Mouse (Mus musculus) lung, postnatal 14 days (tissue): ENCODE results near the gene Gga3.

Source experiments
- DNase-seq: peaks from one replicate; pipeline ENCODE4 v3.0.0; 2021

The Gga3 gene

DNA sequence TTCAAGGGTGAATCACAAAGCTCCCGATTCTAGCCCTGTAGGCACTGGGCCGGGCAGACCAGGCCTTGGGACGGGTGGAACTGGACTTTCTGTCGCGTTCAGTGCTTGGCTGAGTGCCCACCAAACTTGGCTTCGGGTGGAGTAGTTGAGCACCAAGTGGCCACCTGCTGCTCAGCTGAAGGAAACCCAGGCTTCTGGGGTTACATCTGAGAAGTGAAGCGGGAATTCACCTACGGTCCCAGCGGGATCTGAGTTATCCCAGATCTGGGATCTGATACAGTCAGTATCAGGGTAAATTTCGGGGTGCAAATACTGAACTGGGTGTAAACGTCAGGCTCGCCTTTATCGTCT lies 8.2 kb upstream of the Gga3 start:
- DNase-seq: peak; percentile 89

DNA sequence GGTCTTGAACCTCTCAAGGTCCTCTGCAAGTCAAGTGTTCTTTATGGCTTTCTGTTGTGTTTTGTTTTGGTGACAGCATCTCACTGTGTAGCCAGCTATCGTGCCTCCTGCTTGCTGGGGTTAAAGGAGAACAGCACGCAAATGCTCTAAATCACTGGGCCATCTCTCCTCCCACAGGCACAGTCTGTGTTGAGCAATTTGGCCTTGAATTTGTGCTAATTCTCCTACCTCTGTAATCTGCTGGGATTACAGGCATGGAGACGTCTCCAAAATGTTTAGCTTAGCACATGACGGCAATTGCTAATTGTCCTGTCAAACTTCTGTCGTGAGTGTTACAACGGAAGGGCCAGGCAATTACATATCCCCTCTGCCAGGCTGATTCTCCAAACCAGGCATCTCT lies 7.3 kb upstream of the Gga3 start:
- DNase-seq: no peak

DNA sequence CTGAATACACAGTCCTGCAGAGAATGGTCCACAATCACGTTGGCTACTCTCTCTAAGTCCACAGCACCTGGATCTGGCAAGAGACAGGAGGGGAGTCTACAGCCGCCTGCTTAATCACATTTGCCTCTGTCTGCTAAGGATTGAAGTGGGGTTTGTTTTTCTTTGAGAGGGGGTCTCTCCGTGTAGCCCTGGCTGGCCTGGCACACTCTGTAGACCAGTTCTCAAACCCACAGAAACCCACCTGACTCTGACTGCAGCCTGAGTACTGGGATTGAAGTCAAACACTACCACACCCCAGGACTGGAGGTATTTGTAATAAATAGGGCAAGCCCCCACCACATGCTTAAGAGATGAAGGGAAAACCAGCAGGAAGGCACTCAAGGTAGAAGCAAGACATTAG lies 5.7 kb upstream of the Gga3 start:
- no peak for DNase-seq

DNA sequence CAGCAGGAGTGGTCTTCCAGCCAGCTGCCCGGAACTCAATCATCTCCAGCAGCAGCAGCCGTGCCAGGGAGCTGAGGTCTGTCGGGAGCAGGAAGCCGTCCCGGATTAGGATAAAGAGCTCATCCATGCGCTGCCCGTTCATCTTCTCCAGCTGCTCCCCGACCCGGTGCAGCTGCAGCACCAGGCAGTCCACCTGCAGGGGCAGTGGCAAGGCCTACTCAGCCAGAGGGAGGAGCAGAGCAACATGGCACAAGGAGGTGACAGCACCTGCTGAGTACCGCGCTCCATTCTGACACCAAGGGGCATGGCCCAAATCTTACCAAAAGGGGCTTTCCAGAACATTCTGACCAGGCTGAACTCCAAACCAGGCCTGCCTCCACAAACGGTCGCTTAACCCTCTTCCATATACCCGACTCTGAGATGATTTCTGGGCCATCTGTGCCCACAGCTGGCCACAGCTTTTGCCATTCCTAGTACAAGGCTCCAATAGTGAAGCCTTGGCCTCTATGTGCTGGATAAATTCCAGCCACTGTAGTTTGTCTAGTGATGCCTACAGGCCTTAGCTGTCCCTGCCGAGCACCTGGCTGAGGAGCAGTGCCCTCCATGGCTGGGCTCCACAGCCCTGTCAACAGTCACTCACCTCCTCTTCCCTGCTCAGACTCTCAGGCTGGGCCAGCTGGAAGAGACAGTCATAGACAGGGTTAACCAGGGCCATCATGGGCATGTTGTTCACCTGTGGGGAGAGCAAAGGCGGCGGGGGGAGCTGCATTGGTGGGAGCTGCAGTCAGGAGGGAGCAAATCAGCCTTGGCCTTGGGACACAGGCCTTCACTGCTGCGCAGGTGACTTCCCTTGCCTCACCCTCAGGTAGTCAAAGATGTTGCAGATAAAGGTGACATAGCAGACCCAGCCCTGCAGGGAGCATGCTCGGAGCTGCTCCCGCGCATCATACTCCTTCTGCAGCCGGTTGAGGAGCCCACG lies 4.9 kb upstream of the Gga3 start:
- DNase-seq: no peak

DNA sequence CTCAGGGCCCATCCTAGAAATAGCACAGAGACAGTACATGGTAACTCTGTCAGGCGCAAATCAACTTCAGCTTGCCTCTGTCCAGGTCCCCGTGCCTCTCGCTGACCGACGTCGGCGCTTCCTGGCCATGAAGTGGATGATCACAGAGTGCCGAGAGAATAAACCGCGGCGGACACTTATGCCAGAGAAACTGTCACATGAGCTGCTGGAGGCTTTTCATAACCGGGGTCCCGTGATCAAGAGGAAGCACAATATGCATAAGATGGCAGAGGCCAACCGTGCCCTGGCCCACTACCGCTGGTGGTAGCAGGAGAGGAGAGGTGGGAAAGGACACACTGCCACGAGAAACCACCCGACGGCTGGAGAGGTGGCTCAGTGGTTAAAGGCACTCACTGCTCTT lies 2.9 kb upstream of the Gga3 start:
- no peak for DNase-seq

DNA sequence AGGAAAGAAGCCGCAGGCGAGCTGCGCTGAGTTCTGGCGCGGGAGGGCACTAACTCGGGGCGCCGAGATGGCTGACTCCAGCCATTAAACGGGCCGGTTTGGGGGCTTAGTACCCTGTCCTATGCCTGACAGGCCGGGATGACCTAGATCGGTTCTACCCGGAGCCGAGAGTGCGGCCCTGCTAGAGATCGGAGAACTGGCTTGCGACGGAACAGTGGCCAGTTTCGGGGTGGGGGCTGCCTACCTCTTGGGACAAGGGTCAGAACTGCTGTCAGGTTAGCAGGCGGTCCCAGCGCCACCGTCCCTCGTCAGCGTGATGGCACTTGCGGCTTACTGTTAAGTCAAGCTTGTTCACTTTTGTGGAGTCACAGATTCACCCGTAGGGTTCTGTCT lies 449 bp upstream of the Gga3 start:
- peak; percentile 15 for DNase-seq

DNA sequence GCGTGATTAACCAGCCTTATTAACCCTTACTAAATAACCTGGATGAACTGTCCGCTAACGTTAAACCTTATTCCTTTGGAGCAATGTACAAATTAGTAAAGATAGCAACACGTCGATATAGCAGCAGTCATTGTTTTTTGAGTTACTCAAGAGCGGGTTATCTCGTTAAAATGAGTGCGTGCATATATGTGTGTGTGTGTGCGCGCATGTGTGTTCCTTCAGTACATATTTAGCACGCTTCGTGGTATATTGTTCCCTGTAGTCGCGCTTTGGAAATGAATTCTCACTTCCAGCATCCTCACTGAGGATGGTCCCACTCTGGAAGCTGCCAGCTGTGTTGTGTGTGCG lies 749 bp downstream of the Gga3 start:
- no peak for DNase-seq

DNA sequence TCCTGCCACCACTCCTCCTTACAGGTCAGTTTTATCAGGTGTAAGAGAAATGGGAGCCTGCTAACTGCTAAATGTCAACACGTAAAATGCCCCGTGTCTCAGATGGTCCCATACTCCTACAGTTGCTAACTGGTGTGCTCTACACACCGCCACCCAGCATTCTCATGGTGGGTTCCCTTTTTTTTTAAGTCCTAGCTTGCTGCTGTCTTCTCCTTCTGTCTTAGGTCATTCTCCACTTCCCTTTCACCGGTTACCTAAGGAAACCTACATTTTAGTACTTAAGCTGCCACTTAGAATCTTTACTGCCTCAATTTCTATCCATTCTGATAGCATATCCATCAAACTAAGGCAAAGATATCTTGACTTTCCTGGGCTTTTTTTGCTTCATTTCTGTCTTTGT lies 2.7 kb downstream of the Gga3 start:
- DNase-seq: no peak

DNA sequence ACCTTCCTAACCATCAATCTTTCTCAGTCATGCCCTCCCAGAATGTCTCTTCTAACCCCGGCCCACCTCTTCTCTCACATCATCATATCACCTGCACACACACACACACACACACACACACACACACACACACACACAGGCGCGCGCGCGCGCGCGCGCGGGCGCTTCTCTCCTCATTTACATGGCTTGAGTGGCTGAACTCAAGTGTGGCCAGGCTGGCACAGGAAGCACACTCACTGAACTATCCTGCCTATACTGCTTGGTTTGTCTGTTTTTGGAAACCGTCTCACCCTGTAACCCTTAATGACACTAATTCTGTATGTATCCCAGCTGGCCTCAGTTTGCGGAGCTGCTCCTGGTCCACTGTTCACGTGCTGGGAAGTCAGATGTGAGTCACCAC lies 3.1 kb downstream of the Gga3 start:
- DNase-seq: no peak

DNA sequence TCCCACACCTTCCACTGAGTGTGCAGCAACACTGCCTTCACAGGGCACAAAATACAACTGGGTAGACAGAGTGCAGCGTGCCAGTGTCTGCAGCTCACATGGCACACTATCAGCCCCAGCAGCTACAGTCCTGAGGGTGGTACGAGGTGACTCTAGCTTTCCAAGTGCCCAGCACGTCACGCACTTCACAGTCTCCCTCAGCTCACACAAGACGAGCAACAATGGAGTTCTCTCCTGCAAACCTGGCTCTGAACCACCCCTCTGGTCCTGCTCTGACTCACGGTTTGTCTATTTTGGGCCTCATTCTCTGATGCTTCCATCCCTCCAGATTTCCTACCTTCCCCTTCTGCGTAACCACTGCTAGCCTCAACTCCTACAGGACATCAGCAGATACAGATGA lies 4.1 kb downstream of the Gga3 start:
- no peak for DNase-seq

DNA sequence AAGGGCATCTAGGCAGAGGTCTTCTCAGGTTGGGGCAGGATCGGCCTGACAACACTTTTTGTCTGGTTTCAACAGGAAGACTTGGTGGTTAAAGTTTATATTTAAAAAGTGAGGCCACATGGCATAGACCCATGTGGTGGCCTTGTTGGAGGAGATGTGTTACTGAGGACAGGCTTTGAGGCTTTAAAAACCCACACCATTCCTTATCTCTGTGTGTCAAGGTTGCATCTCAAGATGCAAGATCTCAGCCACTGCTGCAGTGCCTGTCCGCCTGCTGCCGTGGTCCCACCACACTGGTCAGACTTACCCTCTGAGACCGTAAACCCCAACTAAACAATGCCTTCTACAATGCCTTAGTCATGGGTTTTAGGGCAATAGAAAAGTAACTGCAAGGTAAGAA lies 5.5 kb downstream of the Gga3 start:
- no peak for DNase-seq

DNA sequence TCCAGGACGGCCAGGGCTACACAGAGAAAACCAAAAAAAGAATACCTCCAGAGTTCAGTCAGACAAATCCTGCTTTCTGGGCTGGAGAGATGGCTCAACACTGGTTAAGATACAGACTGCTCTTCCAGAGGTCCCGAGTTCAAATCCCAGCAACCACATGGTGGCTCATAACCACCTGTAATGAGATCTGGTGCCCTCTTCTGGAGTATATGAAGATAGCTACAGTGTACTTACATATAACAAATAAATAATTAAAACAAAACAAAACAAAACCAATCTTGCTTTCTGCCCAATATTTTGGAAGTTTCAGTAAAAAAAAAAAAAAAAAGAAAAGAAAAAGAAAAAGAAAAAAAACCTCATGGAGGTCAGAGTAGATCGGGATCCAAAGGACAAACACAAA lies 8.6 kb downstream of the Gga3 start:
- no peak for DNase-seq

DNA sequence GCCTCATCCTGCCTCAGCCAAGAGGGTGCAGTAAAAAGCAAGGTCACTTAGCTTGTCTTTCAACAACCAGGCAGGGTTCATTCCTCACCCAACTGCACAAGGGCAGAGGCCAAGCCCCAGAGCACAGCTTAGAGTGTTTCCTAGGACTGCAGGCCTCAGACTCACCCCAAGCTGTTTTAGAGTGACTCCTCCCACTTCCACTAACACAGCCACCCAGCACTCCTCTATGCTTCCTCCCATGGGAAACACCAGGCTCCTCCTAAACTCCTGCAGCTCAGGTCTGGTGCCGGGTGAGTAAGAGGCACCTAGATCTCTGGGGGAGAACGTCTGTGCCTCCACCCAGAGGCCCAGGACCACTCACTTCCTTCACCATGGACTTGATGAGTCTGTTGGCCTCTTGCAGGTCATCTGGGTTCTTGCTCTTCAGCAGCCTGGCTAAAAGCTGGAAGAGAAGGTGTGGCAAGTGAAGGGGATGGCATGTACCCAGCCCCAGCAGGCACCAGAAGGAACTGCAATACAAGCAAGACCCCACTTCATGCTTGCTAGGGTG lies 13.2 kb downstream of the Gga3 start:
- no peak for DNase-seq

DNA sequence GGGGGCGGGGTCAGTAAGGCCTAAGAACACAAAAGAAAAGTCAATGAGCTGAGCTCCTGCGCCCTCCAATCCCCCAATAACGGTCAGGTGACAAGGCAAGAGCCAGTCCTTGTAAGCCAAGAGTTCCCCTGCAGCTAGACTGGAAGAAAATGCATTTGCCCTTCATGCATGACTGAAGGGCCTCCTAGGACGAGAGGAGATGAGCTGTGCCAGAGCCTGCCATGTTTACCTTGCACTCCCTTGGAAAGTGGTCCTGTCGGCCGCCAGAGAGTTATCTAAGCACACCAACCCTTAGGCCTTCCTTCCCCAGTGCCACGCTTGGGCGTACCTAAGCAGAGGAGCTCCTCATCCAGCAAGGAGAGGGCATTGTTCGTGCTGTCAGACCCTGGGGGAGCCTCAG lies 15.9 kb downstream of the Gga3 start:
- no peak for DNase-seq

DNA sequence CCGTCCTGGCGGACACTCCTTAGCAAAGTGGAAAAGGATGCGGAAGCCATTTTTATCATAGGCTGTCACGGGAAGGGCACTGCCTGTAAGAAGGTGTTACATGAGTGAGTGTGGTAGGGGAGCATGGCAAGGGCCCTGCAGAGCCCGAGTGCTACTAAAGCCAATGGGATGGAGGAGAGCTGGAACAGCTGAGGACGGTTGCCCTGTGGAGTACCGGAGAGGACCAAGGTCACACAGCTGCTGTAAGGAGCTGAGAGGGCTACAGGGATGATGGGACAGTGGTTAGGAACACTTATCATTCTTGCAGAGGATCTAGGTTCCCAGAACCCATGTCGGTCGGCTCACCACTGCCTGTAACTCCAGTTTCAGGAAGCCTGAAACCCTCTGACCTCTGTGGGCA lies 17.4 kb downstream of the Gga3 start:
- DNase-seq: no peak

DNA sequence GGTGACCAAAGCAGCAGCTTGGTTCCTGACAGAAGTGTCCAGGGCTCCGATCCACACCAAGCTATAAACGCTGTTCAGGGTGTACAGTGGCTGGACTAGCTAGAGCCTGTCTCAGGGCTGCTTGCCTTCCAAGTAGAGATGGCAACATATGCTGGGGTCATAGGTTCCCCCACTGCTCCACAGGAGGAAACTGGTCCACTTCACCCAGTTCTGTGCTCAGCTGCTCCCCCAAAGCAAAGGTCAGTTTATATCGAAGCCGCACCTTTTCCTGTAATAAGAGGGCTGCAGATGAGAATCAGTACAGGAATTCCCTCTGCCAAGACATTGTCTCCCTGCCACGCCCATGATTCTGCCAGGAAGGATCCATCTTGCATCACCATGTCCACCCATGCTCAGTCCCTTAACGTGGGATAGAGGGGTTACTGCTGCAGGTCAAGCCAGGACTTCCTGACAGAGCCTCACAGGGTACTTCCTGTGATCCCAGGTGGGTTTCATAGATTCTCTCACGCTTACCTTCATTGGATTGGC lies 18.2 kb downstream of the Gga3 start:
- DNase-seq: peak; percentile 28

DNA sequence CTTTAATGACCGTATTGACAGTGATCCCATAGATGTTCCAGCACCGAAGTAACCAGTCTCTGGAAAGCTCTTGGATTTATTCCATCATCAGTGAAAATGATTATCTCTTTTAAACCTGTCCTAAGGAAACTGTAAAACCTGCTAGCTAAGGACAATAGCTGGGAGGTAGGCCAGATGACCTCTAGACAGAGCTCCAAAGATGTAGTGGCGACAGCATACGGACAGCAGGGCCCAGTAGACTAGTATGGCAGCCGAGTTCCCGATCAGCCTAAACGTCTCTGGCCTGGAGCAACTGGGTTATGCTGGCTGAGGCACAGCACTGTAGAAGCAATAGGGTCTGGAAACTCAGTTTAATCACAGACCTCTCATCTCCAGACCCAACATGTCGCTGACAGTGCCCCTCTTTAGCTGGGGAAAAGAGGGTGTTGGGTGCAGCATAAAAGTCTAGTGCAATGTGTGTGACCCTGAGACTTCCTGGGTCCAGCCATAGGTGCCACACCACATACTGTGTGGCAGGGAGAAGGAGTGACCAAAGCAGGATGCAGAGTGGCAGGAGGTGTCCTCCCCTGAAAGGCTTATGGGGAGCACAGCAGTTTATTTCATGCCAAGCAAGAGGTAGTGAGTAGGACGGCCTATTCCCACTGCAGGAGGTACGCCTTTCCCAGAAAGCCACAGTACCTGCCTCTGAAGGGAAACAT lies 19.3 kb downstream of the Gga3 start:
- no peak for DNase-seq

DNA sequence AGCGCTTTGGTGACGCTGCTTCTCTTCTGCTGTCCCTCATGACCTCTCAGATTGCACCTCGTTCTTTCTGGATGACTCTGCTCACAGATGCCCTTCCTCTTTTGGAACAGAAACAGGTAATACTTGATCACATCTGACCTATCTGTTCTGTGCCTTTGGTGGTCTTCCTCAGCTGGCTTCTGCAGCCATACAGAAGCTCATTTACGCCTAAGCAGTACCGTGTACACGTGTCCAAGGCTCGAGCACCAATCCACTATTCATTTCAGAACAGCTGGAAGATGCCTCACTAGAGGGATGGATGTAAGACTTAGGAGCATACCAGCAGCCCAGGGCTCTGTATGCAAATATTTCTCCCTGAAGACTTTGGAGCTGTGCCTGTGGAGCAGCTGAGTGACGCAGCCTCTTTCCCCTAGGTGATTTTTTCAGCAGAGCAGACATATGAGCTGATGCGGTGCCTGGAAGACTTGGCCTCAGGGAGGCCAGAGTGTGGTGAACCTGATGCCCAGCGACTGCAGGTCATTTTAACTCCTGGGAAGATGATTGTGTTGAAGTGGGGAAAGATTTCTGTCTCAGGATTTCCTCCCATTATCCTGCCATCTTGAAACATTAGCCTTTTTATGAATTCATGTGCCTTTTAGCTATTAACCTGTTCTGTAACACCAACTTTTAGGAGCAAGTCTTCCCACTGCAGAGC lies 20.8 kb downstream of the Gga3 start:
- no peak for DNase-seq

DNA sequence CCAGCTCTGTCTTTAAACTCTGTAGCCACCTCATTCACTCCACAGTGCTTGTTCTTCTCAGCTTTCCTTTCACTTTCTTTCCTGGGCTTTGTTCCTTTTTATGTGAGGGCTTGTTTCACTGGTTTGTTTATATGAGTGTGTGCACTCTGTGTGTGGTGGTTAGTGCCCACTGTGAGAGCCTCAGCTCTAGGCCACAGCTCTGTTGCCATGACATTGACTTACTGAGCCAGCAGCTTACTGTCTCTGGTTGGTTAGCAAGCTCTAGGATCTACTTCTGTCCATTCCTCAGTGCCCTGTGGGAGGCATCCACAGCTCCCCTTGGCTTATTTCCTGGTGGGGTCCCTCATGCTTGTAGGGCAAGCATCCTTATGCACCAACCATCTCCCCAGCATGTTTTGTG lies 24.8 kb downstream of the Gga3 start:
- DNase-seq: no peak

DNA sequence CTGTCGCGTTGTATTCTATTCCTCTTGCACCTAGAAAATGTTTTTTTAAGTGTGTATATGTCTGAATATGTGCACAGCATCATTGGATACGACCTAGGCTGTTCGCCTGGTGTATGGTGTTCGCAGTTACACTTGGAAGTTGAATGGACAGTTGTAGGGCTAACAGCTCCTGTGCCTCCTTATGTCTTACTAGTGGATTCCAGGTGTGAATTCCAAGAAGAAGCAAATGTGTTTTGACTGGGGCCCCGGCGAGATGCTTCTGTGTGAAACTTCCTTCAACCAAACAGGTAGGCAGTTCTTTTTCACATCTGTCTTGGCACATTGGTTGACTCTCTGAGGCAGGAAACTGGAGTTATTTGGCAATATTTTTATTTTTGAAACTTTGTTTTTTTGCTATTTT lies 38.9 kb downstream of the Gga3 start:
- DNase-seq: no peak

DNA sequence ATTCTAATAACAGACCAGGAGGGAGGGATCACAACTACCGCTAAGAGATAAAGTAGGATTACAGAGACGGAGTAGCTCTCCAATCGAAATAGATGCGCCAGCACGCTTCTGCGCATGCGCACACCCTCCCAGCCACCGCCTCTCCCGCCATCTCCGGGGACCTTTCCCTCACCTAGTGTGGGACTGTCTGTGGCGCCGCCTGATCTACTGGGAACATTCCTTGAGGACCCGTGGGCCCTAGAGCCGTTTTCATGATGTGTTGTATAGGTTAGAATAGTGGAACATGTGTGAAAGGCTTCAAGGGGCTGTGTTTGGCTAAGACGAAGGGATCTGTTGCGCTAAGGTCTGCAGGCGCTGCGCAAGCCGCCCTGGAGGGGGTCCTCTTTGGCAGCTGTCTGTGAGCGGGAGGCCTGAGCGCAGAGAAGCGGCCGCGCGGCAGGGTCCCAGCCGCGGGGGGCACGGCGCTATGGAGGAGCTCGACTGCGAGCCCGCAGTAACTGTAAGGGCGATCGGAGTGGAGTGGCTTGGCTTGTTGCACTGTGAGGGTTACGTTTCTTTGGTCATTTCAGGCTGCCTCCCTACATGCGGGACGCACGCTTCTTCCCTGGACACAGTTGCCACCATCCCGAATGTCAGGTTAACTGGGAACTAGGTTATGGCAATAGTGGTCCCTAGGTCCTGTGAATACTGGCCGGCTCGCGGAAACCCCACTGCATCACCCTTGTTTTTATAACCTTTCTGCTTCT lies 39.6 kb downstream of the Gga3 start, which contains the start of gene Nup85:
Gene Nup85, plus strand, starts transcription at position 371 of the 746 bp plus-strand sequence.
- peak; percentile 98 for DNase-seq

DNA sequence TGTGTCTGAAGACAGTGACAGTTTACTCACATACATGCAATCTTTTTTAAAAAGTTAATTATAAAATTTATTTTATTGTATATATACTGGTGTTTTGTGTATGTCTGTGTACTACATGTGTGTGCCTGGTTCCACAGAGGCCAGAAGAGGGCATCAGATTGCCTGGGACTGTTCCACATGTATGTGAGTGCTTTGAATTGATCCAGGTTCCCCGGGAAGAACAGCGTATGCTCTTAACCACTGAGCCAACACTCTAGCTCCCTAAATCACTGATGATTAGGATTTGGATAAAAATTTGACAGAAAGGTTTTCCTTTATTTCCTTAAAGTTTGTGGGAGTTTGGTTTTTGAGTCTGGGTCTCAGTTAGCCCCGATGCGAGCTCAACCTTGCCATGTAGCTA lies 40.4 kb downstream of the Gga3 start:
- DNase-seq: no peak

DNA sequence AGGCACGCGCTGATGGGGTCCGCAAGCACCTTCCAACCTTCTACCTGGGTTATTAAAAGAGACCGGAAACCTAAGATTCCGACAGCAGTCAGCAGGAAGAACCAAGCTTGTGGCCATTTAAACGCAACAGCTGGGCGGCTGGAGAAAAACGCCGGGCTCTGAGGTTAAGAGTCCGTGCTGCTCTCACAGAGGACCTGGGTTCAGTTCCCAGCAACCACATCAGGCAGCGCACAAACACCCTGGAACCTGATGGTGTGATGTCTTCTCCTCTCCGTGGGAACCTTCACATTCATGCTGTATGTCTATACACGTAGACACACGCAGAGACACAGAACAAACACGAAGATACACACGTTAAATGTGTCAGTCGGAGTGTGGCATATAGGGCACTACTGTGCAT lies 48.1 kb downstream of the Gga3 start:
- DNase-seq: no peak
